Mouse (Mus musculus): Measurements from ENCODE around the gene Grin2b. TPM values are rescaled to one million over a fixed set of nuclear protein-coding genes. Genes with fewer than 3 reads are reported as not detected.

Grin2b gene
- polyA plus RNA-seq, 1 experiment from 2014 or later, result 0.45 TPM

- peaks cover 20% of the 10 kb centered on the region for H3K27me3 ChIP-seq (ENCODE audit: insufficient read depth, low read length)
- H3K36me3 ChIP-seq (replicated peaks; ENCODE audit: insufficient read depth, low read length), result no peaks in the 10 kb centered on the region
- no peaks in the 10 kb centered on the region for H3K4me1 ChIP-seq (ENCODE audit: insufficient read depth)
- no peak overlapping the region for H3K4me3 ChIP-seq (ENCODE audit: low read depth, low read length)
- DNase-seq (no peak), ATAC-seq (no peak)
- no peak overlapping the region for H3K27ac ChIP-seq (ENCODE audit: low read depth)
- no peak overlapping the region for H3K9ac ChIP-seq (replicated peaks)
- H3K4me2 ChIP-seq (ENCODE audit: low read depth, low read length), result no peak overlapping the region; the same call in 1 of the 2 replicates
- H3K9me3 ChIP-seq (ENCODE audit: low read length), result no peaks in the 10 kb centered on the region
- TF ChIP-seq CTCF (IDR thresholded peaks at IDR 0.05; ENCODE audit: low read depth), result no peak
- TF ChIP-seq EP300 (IDR thresholded peaks at IDR 0.05; ENCODE audit: low read depth), result no peak
- WGBS (ENCODE audit: insufficient replicate concordance), result 4% methylated on average over 15 of the region's 15 CpGs
Observed at GRCm38 (mm10) chr6:136172801-136173190, 515 bp downstream of the Grin2b start.

GRCm38 (mm10) chr6:136172172-136172651, 1.1 kb downstream of the Grin2b start:
- ATAC-seq (no peak), DNase-seq (no peak)
- whole genome bisulfite sequencing (ENCODE audit: insufficient replicate concordance), result 2% methylated on average over 43 of the region's 43 CpGs
- Histone ChIP-seq H3K4me2 (ENCODE audit: low read depth, low read length) (no peak overlapping the region; the same call in 1 of the 2 replicates), H3K4me1 (ENCODE audit: insufficient read depth) (no peaks in the 10 kb centered on the region), H3K27ac (ENCODE audit: low read depth) (no peak overlapping the region), H3K9me3 (ENCODE audit: low read length) (no peaks in the 10 kb centered on the region), H3K36me3 (replicated peaks; ENCODE audit: insufficient read depth, low read length) (no peaks in the 10 kb centered on the region), H3K27me3 (ENCODE audit: insufficient read depth, low read length) (peaks cover 20% of the 10 kb centered on the region), H3K4me3 (ENCODE audit: low read depth, low read length) (no peak overlapping the region), H3K9ac (replicated peaks) (no peak overlapping the region)
- TF ChIP-seq CTCF (IDR thresholded peaks at IDR 0.05; ENCODE audit: low read depth) (no peak), EP300 (IDR thresholded peaks at IDR 0.05; ENCODE audit: low read depth) (no peak)

GRCm38 (mm10) chr6:136171343-136171742, 2.0 kb downstream of the Grin2b start:
- H3K36me3 ChIP-seq (replicated peaks; ENCODE audit: insufficient read depth, low read length), result no peaks in the 10 kb centered on the region
- H3K4me2 ChIP-seq (ENCODE audit: low read depth, low read length), result no peak overlapping the region
- 26% methylated on average over 7 of the region's 7 CpGs for WGBS (ENCODE audit: insufficient replicate concordance)
- no peak overlapping the region for H3K9ac ChIP-seq (replicated peaks)
- no peaks in the 10 kb centered on the region for H3K4me1 ChIP-seq (ENCODE audit: insufficient read depth)
- no peaks in the 10 kb centered on the region for H3K9me3 ChIP-seq (ENCODE audit: low read length)
- H3K4me3 ChIP-seq (ENCODE audit: low read depth, low read length), result no peak overlapping the region
- no peak overlapping the region for H3K27ac ChIP-seq (ENCODE audit: low read depth)
- ATAC-seq (no peak), DNase-seq (no peak)
- TF ChIP-seq EP300 (IDR thresholded peaks at IDR 0.05; ENCODE audit: low read depth), result no peak
- TF ChIP-seq CTCF (IDR thresholded peaks at IDR 0.05; ENCODE audit: low read depth), result no peak
- H3K27me3 ChIP-seq (ENCODE audit: insufficient read depth, low read length), result peaks cover 20% of the 10 kb centered on the region

GRCm38 (mm10) chr6:136170381-136170780, 2.9 kb downstream of the Grin2b start:
- Histone ChIP-seq H3K4me2 (ENCODE audit: low read depth, low read length) (no peak overlapping the region), H3K27me3 (ENCODE audit: insufficient read depth, low read length) (peaks cover 20% of the 10 kb centered on the region), H3K36me3 (replicated peaks; ENCODE audit: insufficient read depth, low read length) (no peaks in the 10 kb centered on the region), H3K4me3 (ENCODE audit: low read depth, low read length) (no peak overlapping the region), H3K9ac (replicated peaks) (no peak overlapping the region), H3K4me1 (ENCODE audit: insufficient read depth) (no peaks in the 10 kb centered on the region), H3K9me3 (ENCODE audit: low read length) (no peaks in the 10 kb centered on the region), H3K27ac (ENCODE audit: low read depth) (no peak overlapping the region)
- TF ChIP-seq EP300 (IDR thresholded peaks at IDR 0.05; ENCODE audit: low read depth) (no peak), CTCF (IDR thresholded peaks at IDR 0.05; ENCODE audit: low read depth) (no peak)
- WGBS (ENCODE audit: insufficient replicate concordance), result 78% methylated on average over 5 of the region's 5 CpGs
- no peak for DNase-seq
- ATAC-seq, result no peak

- Histone ChIP-seq H3K27ac (ENCODE audit: low read depth) (no peak overlapping the region), H3K9me3 (ENCODE audit: low read length) (no peaks in the 10 kb centered on the region), H3K27me3 (ENCODE audit: insufficient read depth, low read length) (peaks cover 7% of the 10 kb centered on the region), H3K9ac (replicated peaks) (no peak overlapping the region), H3K4me1 (ENCODE audit: insufficient read depth) (no peaks in the 10 kb centered on the region), H3K4me2 (ENCODE audit: low read depth, low read length) (no peak overlapping the region), H3K4me3 (ENCODE audit: low read depth, low read length) (no peak overlapping the region), H3K36me3 (replicated peaks; ENCODE audit: insufficient read depth, low read length) (no peaks in the 10 kb centered on the region)
- no peak for TF ChIP-seq EP300 (IDR thresholded peaks at IDR 0.05; ENCODE audit: low read depth)
- no peak for TF ChIP-seq CTCF (IDR thresholded peaks at IDR 0.05; ENCODE audit: low read depth)
- WGBS (ENCODE audit: insufficient replicate concordance), result 68% methylated on average over 5 of the region's 5 CpGs
- ATAC-seq, result no peak
- no peak for DNase-seq
Observed at GRCm38 (mm10) chr6:136167361-136167760, 6.0 kb downstream of the Grin2b start.

- H3K4me1 ChIP-seq (ENCODE audit: insufficient read depth), result no peaks in the 10 kb centered on the region
- H3K9ac ChIP-seq (replicated peaks), result no peak overlapping the region
- TF ChIP-seq EP300 (IDR thresholded peaks at IDR 0.05; ENCODE audit: low read depth), result no peak
- TF ChIP-seq CTCF (IDR thresholded peaks at IDR 0.05; ENCODE audit: low read depth), result no peak
- no peaks in the 10 kb centered on the region for H3K9me3 ChIP-seq (ENCODE audit: low read length)
- no peak overlapping the region for H3K27ac ChIP-seq (ENCODE audit: low read depth)
- no peak overlapping the region for H3K4me3 ChIP-seq (ENCODE audit: low read depth, low read length)
- no peaks in the 10 kb centered on the region for H3K27me3 ChIP-seq (ENCODE audit: insufficient read depth, low read length)
- H3K4me2 ChIP-seq (ENCODE audit: low read depth, low read length), result no peak overlapping the region
- no peak for ATAC-seq
- H3K36me3 ChIP-seq (replicated peaks; ENCODE audit: insufficient read depth, low read length), result no peaks in the 10 kb centered on the region
- no peak for DNase-seq
- 74% methylated on average over 9 of the region's 9 CpGs for WGBS (ENCODE audit: insufficient replicate concordance)
Observed at GRCm38 (mm10) chr6:136165443-136166077, 7.8 kb downstream of the Grin2b start.

All from liver, postnatal 0 days (tissue).